Mouse (Mus musculus): ENCODE measurements around the gene Fanci.
A peak's percentile ranks its signal among the peaks of the same experiment; 100 is the strongest.

The Fanci gene

DNA sequence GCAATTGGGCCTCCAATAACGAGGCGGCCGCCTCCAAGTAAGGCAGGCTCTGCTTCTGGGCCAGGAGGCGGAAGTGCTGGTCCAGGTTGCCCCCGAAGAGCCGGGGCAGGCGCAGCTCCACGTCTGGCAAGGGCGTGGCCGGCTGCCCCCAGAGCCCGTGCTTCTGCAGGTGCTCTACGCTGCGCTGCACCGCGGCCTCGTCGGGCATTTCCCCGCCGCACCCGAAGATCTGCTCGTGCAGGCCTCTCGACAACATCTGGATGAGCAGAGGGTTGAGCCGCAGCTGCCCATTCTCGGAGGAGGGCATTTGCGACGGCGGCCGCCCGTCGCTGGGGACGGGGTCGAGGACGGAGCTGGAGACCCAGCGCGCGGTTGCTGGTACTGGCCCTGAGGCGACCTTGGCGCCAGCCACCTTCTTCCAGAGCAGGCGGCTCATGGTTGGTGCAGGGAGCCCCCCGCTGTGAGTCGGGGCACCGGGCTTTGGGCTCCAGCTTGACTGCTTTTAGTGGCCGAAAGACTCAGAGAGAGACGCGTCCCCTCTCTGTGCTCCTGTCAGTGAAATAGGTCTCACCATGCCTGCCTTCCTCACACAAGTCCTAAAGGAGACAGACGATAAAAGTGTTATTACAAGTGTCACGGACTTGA lies 73.2 kb downstream of the Fanci start:
- DNase-seq (ENCODE audit: low spot score), result no peak

DNA sequence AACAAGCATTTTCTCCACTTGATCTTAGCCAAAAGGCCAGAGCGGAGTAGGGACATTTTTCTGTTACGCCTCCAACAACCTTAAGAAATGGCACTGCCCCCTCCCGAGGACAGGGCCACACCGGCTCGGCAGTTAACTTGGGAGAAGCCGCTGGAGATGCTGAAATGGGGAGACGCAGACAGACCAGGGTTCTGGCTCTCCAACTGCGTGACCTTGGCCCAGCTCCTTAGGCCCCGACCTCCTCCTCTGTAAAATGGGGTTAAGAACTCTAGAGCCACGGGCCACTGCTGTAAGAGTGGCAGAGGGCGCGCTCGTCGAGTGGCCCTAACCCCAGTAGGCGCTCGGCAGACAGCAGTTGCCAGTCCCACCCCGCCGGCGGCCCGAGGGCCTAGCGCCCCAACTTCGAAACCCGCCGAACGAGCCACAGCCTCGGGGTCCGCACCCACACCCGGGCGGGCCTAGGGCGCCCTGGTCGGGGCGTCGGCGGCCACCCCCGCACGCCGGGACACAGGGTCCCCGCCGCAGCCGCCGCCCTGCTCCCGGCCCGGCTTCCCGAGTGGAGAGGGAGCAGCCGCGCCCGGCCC lies 73.8 kb downstream of the Fanci start:
- DNase-seq (ENCODE audit: low spot score), result no peak

- DNase-seq (ENCODE audit: low spot score), result peak; percentile 97
These were observed 74.5 kb downstream of the Fanci start, which contains the start of gene Polg for GRCm38 (mm10) chr7:79466053-79466901. Gene Polg (minus strand): TSS chr7:79466362.

DNA sequence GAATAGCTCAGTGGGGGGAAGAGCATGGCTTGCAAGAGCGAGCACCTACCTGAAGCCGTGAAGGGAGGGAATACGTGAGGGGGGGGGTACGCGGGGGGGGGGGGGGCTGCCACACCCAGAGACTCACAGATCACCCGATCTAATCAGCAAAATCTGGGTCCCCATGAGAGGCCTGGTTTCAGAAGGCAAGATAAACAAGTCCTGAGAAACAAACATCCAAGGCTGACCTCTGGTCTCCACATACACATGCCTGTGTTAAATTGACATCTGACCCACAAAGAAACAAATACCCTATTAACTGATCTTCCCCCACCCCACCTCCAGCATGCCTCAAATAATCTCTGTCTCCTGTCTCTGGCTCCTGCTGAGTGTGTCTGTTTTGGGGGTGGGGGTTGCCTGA lies 76.2 kb downstream of the Fanci start:
- no peak for DNase-seq (ENCODE audit: low spot score)

GRCm38 (mm10) chr7:79468994-79469393 lies 77.3 kb downstream of the Fanci start:
- DNase-seq (ENCODE audit: low spot score), result no peak

DNA sequence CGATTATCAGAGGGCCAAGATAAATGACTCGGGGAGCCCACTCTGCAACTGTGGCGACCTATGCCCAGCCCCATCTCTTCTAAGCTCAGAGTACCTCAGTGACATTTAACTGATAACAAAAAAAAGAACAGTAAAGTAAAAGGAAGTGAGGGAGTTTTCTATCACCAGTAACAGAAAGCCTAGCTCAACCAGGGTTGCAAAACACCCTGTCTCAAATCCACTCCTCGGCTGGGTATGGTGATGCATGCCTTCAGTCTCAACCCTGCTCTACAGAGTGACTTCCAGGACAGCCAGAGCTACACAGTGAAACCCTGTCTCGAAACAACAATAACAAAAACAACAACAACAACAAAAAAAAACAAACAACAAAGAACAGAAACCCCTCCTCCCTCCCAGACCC lies 78.0 kb downstream of the Fanci start:
- no peak for DNase-seq (ENCODE audit: low spot score)

- no peak for DNase-seq (ENCODE audit: low spot score)
These were observed 79.0 kb downstream of the Fanci start for GRCm38 (mm10) chr7:79470718-79471117.

- DNase-seq (ENCODE audit: low spot score), result no peak
These were observed 79.7 kb downstream of the Fanci start for GRCm38 (mm10) chr7:79471436-79471835.

- DNase-seq (ENCODE audit: low spot score), result no peak
These were observed 81.1 kb downstream of the Fanci start for GRCm38 (mm10) chr7:79472792-79473191.

DNA sequence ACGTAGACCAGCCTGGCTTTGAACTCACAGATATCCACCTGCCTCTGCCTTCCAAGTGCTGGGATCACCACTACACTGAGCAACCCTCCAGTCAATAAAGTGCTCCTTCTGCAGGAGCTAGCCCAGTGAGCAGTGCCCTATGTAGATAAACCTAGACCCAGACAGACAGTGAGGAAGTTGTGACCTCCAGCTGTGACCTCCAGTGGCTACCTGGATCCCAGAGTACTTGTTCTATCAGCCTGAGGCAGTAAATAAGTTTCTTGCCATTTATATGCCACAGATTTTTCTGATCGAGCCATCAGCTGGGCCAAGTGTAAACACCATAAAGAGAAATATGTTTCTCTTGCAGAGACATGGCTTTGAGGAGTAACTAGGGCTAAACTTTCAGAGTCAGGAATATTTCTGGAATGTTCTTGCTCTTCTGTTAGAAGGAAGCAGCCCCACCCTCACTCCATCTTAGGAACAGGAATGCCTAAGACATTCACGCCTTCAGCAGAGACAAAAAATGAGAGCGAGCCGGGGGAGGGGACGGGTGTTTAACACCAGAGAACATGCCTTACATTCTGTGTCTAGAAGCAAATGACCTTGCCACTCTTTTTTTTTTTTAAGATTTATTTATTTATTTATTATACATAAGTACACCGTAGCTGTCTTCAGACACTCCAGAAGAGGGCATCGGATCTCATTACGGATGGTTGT lies 81.9 kb downstream of the Fanci start:
- no peak for DNase-seq (ENCODE audit: low spot score)

- DNase-seq (ENCODE audit: low spot score), result no peak
These were observed 83.2 kb downstream of the Fanci start for GRCm38 (mm10) chr7:79474831-79475399.

DNA sequence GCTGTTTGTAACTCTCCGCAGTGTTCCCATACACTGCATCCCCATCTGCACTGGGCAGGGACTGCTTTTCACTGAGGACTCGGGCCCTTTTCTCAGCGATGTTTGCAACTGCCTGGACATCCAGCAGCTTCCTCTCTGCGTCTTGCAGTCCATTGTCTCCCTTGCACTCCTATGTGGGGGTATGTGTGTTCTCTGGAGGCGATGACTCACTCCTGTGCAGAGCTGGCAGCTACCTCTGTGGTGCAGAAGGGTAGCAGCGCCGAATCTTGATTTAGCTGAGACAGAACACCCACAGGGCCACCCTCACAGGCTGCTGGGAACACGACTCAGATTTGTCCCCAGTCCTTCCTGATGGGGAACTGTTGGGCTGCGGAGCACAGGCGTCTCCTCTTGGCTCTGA lies 94.8 kb downstream of the Fanci start:
- DNase-seq (ENCODE audit: low spot score), result no peak

DNA sequence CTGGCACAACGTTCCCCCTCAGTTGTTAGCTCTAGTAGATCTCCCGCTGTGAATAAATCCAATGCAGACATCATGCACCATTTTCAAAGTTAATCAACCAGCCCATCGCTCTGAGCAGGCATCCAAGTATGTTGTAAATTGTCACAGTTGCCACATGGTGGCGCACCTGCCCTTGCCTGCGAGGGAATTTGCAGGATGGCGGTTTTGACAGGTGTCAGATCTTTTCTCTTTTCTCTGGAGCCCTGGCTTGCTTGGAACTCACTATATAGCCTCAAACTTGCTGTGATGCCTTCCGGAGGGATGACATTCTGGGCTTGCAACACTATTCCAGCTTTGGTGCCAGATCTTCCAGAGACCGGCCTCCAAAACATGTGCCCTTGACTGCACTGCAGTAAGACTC lies 102.2 kb downstream of the Fanci start:
- DNase-seq (ENCODE audit: low spot score), result peak; percentile 17

DNA sequence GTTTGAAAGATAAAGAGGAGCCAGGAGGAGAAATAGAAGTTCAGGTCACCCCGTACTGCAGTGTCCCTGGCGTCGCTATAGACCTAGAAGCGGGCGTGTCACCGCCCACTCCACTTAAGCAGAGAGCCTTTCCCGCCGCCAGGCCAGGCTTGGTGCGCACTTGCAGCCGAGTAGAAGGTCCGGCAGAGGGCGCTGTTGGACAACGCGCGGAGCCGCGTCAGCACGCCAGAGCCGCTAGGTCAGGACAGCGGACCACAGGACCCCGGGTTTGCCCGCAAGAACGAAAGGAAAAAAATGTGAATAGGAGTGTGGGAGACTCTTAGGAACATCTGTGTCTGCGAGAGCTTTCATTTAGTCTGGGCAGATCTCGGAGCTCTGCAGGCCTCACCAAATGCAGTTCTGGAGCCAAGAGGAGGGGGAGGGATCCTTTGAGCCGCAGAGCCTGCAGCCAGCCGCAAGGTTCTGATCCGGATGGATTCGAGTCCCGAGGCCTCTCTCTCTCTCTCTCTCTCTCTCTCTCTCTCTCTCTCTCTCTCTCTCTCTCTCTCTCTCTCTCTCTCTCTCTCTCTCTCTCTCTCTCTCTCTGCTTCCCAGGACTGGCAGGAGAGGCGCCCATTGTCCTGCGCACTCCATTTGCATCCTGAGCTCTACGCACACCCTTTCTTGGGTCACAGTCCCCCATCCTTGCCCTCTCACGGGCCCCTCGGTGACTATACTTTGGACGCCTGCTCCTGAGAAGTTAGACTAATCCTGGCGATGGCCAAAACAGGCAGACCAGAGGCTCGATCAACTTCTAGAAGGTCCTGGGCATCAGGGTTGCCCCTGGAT lies 104.5 kb downstream of the Fanci start:
- peak; percentile 54 for DNase-seq (ENCODE audit: low spot score)

- no peak for DNase-seq (ENCODE audit: low spot score)
These were observed 105.1 kb downstream of the Fanci start for GRCm38 (mm10) chr7:79496816-79497328.

DNA sequence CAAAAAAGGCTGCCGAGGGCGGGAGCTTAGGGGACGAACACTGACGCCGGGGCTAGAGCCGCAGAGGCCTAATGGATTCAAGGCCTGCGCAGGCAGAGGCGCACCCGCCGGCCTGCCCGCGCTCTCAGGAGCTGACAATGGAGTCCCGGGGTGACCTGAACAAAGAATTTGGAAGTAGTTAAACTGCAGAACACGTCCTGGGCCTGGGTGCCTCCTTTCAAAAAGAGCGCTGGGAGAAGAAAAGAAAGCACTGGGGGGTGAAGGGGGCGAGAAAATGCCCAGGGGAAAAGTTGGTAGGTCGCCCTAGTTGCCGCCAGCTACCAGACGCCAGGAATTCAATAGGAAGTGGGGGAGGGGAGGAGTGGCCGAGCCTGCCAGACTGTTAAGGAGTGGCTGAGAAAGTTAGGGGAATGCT lies 106.0 kb downstream of the Fanci start:
- DNase-seq (ENCODE audit: low spot score), result no peak

GRCm38 (mm10) chr7:79498356-79498755 lies 106.6 kb downstream of the Fanci start:
- no peak for DNase-seq (ENCODE audit: low spot score)

GRCm38 (mm10) chr7:79498965-79499595 lies 107.4 kb downstream of the Fanci start:
- no peak for DNase-seq (ENCODE audit: low spot score)

All from spleen, adult 12 weeks (tissue).